Mouse (Mus musculus) c-Kit-positive CD71-negative TER-119-negative erythroid progenitor cells, embryonic 14.5 days (primary cell): Measurements from ENCODE around the gene Ttc30a2.

Experiments
- DNase-seq: peaks from one replicate; pipeline ENCODE4 v3.0.0-alpha.2; 2013; ENCODE audit warnings: low read depth

The Ttc30a2 gene

GRCm38 (mm10) chr2:75928011-75928410 lies 50.0 kb downstream of the Ttc30a2 start:
- DNase-seq, result no peak

- no peak for DNase-seq
Measured at GRCm38 (mm10) chr2:75926061-75926460, 51.9 kb downstream of the Ttc30a2 start.
